Mouse (Mus musculus) thymus, adult 18-20 months (tissue): ENCODE data around the gene Bet1.

Source experiments
- DNase-seq, 2 experiments: peaks; one replicate each; pipeline ENCODE4 v3.0.0; 2022; ENCODE audit warnings: mixed read lengths in 2 of 2

Gene Bet1

DNA sequence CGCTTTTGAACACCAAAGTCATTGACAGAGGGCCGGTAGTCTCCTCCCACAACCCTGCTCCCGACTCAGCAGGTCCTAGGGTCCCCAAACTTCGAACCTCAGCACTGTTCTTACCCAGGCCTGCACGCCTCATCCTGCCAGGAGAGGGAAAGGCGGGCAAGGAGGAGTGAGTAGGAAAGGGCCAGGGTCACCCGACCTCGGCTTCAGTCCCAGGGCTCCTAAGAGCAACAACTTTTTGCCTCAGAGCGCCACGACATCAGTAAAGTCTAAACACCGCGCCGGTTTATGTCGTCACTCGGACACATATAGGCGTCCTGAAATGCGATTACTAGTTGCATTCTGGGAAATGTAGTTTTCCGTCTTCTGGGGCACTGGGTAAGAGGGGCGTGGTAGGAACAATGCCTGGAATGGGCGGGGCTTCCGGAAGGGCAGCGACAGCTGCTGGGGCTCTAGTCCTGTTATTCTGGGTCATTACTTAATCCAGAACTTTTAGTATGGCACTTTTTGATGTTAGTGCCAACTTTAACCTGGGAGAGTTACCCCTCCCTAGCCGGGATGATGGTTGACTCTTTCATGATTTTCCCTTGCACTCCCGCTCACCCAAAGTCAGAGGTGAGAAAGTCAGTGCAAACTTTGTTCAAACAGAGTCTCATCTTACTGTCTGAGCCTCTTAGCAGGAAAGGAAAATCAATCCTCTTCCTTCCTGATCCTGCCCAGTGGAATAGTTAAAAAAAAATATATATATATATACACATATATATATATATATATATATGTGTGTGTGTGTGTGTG is at the start of gene Bet1:
Bet1 (minus strand) TSS at position 310 of the 792 bp plus-strand sequence.
- DNase-seq: peak; percentile 76 to 86

- no peak for DNase-seq
Observed at GRCm38 (mm10) chr6:4132239-4132638, 45.5 kb upstream of the Bet1 start.

- no peak for DNase-seq
Observed at GRCm38 (mm10) chr6:4131149-4131548, 44.4 kb upstream of the Bet1 start.

- DNase-seq: no peak
Observed at GRCm38 (mm10) chr6:4118611-4119010, 31.8 kb upstream of the Bet1 start.

- no peak for DNase-seq
Observed at GRCm38 (mm10) chr6:4090423-4090822, 3.7 kb upstream of the Bet1 start.

GRCm38 (mm10) chr6:4072281-4072680 is 14.5 kb downstream of the Bet1 start:
- DNase-seq: no peak

DNA sequence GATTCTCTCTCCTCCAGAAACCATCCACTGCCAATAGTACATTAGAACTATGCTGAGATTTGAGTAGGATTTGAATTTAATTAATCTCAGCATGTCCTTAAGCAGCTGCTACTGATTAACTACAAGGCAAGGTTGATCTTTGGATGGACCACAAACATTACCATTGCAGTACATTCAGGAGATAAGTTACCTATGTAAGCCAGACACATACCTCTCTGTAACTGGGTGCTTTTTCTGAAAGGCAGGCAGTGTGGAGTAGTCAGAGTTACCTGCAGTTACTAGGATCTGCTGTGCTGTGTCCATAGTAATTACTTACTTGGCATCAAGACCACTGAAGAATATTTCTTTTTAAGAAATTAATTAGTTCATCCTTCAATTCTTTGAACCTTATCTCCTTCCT is 17.1 kb downstream of the Bet1 start:
- DNase-seq: no peak

DNA sequence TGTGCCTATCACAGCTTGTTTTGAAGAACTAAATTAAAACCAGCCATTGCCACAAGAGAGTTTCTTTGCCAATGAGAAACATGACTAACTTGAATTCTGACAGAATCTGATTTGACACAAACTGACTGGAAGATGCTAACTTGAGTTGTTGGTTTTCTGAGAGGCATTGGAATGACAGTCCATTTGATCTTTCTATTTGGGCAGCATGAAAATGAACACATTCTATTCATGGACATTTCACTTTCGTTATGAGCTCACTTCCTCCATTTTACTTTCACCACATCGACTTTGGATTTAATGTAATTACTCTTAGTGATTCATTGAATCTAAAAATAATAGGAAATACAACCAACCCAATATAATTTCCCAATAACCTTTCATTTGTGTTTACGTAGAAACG is 32.4 kb downstream of the Bet1 start:
- DNase-seq: no peak

GRCm38 (mm10) chr6:4052843-4053242 is 33.9 kb downstream of the Bet1 start:
- no peak for DNase-seq

DNA sequence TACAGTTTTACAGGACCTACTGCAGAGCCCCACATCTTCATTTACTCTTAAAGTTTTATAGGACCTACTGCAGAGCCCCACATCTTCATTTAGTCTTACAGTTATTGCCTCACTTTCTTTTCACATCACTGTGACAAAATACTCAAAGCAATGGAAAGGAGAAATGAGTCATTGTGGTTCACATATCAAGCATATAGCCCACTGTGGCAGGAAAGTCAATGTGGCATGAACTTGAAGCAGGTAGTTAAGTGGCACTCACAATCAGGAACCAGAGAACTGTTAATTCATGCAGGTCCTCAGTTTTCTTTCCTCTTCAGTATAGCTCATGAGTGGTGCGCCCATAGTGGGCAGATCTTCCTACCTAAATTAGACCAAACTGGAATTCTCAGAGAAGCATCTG is 39.6 kb downstream of the Bet1 start:
- DNase-seq: no peak

- no peak for DNase-seq
Observed at GRCm38 (mm10) chr6:4041821-4042220, 45.0 kb downstream of the Bet1 start.

- DNase-seq: no peak
Observed at GRCm38 (mm10) chr6:4030956-4031355, 55.8 kb downstream of the Bet1 start.
